Mouse (Mus musculus) central nervous system, embryonic 14 days (tissue): ENCODE data around the gene Izumo3. TPM values are rescaled to one million over a fixed set of nuclear protein-coding genes. Genes with fewer than 3 reads are reported as not detected.

Experiments
- polyA plus RNA-seq: library from polyadenylated mRNA; depleted of rRNA; stranded (reverse); fragments of >200 nt; gene quantifications from 2 replicates; pipeline ENCODE4 v1.2.3, GENCODE M21; 2012; rRNA removed

Izumo3 gene
- not detected in 2 replicates for polyA plus RNA-seq

GRCm38 (mm10) chr4:92147134-92147533, at the start of gene Izumo3:
Izumo3 (minus strand) TSS chr4:92147234.

GRCm38 (mm10) chr4:92191649-92192048, 44.6 kb upstream of the Izumo3 start, which contains the start of gene Gm12666:
Gm12666 (minus strand) TSS chr4:92191749.

Other genes starting within 250 kb of the Izumo3 start
- gene Gm12666, start 44.5 kb upstream of the Izumo3 start, polyA plus RNA-seq: not detected in 2 replicates